In genomic region chr4:137862019-137862418, GRCm38 (mm10) we compare ENCODE assay signal across 8 mouse cellular contexts. TPM values are rescaled to one million over a fixed set of nuclear protein-coding genes. Genes with fewer than 3 reads are reported as not detected.
DNase-seq lines count a peak whose midpoint lies in the region; ATAC-seq and TF ChIP-seq lines count a peak whose summit lies in the region.

Gene Ece1, plus strand, starts transcription at chr4:137862237.

- no peak within 1 kb of the TSS for H3K9ac ChIP-seq in CH12.LX (ENCODE audit: insufficient read depth, low read depth)
- peak within 1 kb of the TSS; percentile 80 for H3K9ac ChIP-seq in forebrain, embryonic 12.5 days
- peak within 1 kb of the TSS; percentile 90 for H3K9ac ChIP-seq in heart, embryonic 16.5 days (ENCODE audit: low read length)
- H3K9ac ChIP-seq in liver, embryonic 13.5 days = peak within 1 kb of the TSS; percentile 78
- peak within 1 kb of the TSS; percentile 81 for H3K9ac ChIP-seq in stomach, embryonic 15.5 days

- peak within 1 kb of the TSS in 2 of 3 experiments; percentile 20 to 26 for H3K4me3 ChIP-seq in CH12.LX (replicated peaks in 1 of 3; ENCODE audit: low read depth in 2 of 3, low read length in 2 of 3, poor library complexity in 1 of 3)
- H3K4me3 ChIP-seq in forebrain, embryonic 12.5 days (replicated peaks) = peak within 1 kb of the TSS; percentile 66
- H3K4me3 ChIP-seq in heart, embryonic 16.5 days (ENCODE audit: low read length) = peak within 1 kb of the TSS; percentile 87
- peak within 1 kb of the TSS; percentile 69 for H3K4me3 ChIP-seq in liver, embryonic 13.5 days (replicated peaks)
- H3K4me3 ChIP-seq in stomach, embryonic 15.5 days (replicated peaks) = peak within 1 kb of the TSS; percentile 86

- no peak for TF ChIP-seq RAD21 in CH12.LX (IDR thresholded peaks at IDR 0.05; ENCODE audit: low read depth, low read length)

- H3K27me3 ChIP-seq in CH12.LX (replicated peaks) = peaks cover 87% of the 10 kb centered on the region
- H3K27me3 ChIP-seq in forebrain, embryonic 12.5 days = peaks cover 13% of the 10 kb centered on the region; the same call in 1 of the 2 replicates
- no peaks in the 10 kb centered on the region for H3K27me3 ChIP-seq in heart, embryonic 16.5 days (ENCODE audit: control insufficient read depth, insufficient read depth, low read length)
- H3K27me3 ChIP-seq in liver, embryonic 13.5 days = peaks cover 42% of the 10 kb centered on the region
- H3K27me3 ChIP-seq in stomach, embryonic 15.5 days (replicated peaks) = no peaks in the 10 kb centered on the region

- no peak for TF ChIP-seq EP300 in CH12.LX (IDR thresholded peaks at IDR 0.05; ENCODE audit: low read length)

- WGBS in forebrain, embryonic 12.5 days = 1% methylated on average over 37 of the region's 37 CpGs
- WGBS in heart, embryonic 16.5 days = under 1% methylated on average over 37 of the region's 37 CpGs
- under 1% methylated on average over 37 of the region's 37 CpGs for WGBS in liver, embryonic 13.5 days (ENCODE audit: insufficient replicate concordance)
- 0% methylated on average over 37 of the region's 37 CpGs for WGBS in stomach, embryonic 15.5 days

- no peaks in the 10 kb centered on the region for H3K36me3 ChIP-seq in CH12.LX (replicated peaks in 1 of 2; ENCODE audit: control insufficient read depth in 1 of 2, insufficient read depth in 1 of 2, low read length in 1 of 2)
- no peaks in the 10 kb centered on the region for H3K36me3 ChIP-seq in forebrain, embryonic 12.5 days (replicated peaks)
- H3K36me3 ChIP-seq in heart, embryonic 16.5 days (ENCODE audit: control insufficient read depth, insufficient read depth) = no peaks in the 10 kb centered on the region
- H3K36me3 ChIP-seq in liver, embryonic 13.5 days = no peaks in the 10 kb centered on the region
- H3K36me3 ChIP-seq in stomach, embryonic 15.5 days = no peaks in the 10 kb centered on the region

- H3K79me2 ChIP-seq in CH12.LX (replicated peaks; ENCODE audit: control insufficient read depth, extremely low read depth, insufficient read depth, poor library complexity, severe bottlenecking) = no peaks in the 10 kb centered on the region

- H3K9me3 ChIP-seq in CH12.LX (replicated peaks; ENCODE audit: low read length) = peaks cover 3% of the 10 kb centered on the region
- no peaks in the 10 kb centered on the region for H3K9me3 ChIP-seq in forebrain, embryonic 12.5 days
- 0 out of 2 replicates have a peak, but pooled peaks cover 3% of the 10 kb centered on the region for H3K9me3 ChIP-seq in heart, embryonic 16.5 days (replicated peaks; ENCODE audit: control insufficient read depth, low read length)
- no peaks in the 10 kb centered on the region for H3K9me3 ChIP-seq in liver, embryonic 13.5 days (replicated peaks)
- no peaks in the 10 kb centered on the region for H3K9me3 ChIP-seq in stomach, embryonic 15.5 days

- in situ Hi-C loops in CH12.LX (cut with MboI; ENCODE audit: low pct_ligation_motif_present, low pct_unique_long_range_greater_than_20kb, low sequenced_read_pairs) = no loop called here

- DNase-seq in CH12.LX (ENCODE audit: extremely low read depth) = no peak
- DNase-seq in c-Kit-positive CD71-positive TER-119-positive erythroid progenitor cells, embryonic 14.5 days (ENCODE audit: low spot score) = peak; percentile 83
- peak; percentile 93 to 97 for DNase-seq in kidney, postnatal 25 days
- DNase-seq in liver, embryonic 13.5 days = peak; percentile 75
- DNase-seq in neural tube, embryonic 10.5 days (ENCODE audit: extremely low spot score, low spot score) = peak; percentile 92

- no peak within 1 kb of the TSS for H3K27ac ChIP-seq in CH12.LX (ENCODE audit: insufficient read depth, low read depth)
- H3K27ac ChIP-seq in forebrain, embryonic 12.5 days = no peak within 1 kb of the TSS; the same call in 1 of the 2 replicates
- H3K27ac ChIP-seq in heart, embryonic 16.5 days (ENCODE audit: low read length) = peak within 1 kb of the TSS; percentile 51
- 0 out of 2 replicates have a peak within 1 kb of the TSS, but pooled peaks have one; percentile 9 for H3K27ac ChIP-seq in liver, embryonic 13.5 days
- peak within 1 kb of the TSS; percentile 87 for H3K27ac ChIP-seq in stomach, embryonic 15.5 days

- ATAC-seq in forebrain, embryonic 12.5 days (ENCODE audit: low FRiP score) = peak; percentile 94
- peak; percentile 91 for ATAC-seq in heart, embryonic 16.5 days (replicated peaks; ENCODE audit: extremely low read depth, insufficient read depth, low FRiP score)
- peak; percentile 89 for ATAC-seq in liver, embryonic 13.5 days (ENCODE audit: low read depth)
- peak; percentile 89 for ATAC-seq in stomach, embryonic 15.5 days (ENCODE audit: insufficient read depth, low FRiP score, low read depth)

- H3K4me1 ChIP-seq in CH12.LX (ENCODE audit: control insufficient read depth in 1 of 2, insufficient read depth in 2 of 2) = peaks cover 7 to 13% of the 10 kb centered on the region in 2 experiments; a peak in 2 of 4 replicates
- peaks cover 44% of the 10 kb centered on the region for H3K4me1 ChIP-seq in forebrain, embryonic 12.5 days
- peaks cover 20% of the 10 kb centered on the region for H3K4me1 ChIP-seq in heart, embryonic 16.5 days (ENCODE audit: control insufficient read depth, insufficient read depth, low read length)
- H3K4me1 ChIP-seq in liver, embryonic 13.5 days (replicated peaks) = peaks cover 59% of the 10 kb centered on the region
- peaks cover 45% of the 10 kb centered on the region for H3K4me1 ChIP-seq in stomach, embryonic 15.5 days

- dilution Hi-C loops in CH12.LX (cut with MboI; ENCODE audit: extremely low pct_ligation_motif_present, extremely low pct_unique_long_range_greater_than_20kb, low sequenced_read_pairs) = no loop called here

- TF ChIP-seq CTCF in CH12.LX (conservative IDR thresholded peaks at IDR 0.05 in 1 of 2, IDR thresholded peaks at IDR 0.05 in 1 of 2; ENCODE audit: low read depth in 2 of 2, low read length in 2 of 2) = no peak

- TF ChIP-seq POLR2A in CH12.LX (IDR thresholded peaks at IDR 0.05; ENCODE audit: low read depth, low read length) = peak; percentile 42; the same call in 1 of the 2 replicates

- H3K4me2 ChIP-seq in CH12.LX (ENCODE audit: insufficient read depth, low read depth, poor library complexity, severe bottlenecking) = peak within 1 kb of the TSS; percentile 68
- peak within 1 kb of the TSS; percentile 81 for H3K4me2 ChIP-seq in forebrain, embryonic 12.5 days
- H3K4me2 ChIP-seq in heart, embryonic 16.5 days (ENCODE audit: low read depth, low read length) = peak within 1 kb of the TSS; percentile 93
- H3K4me2 ChIP-seq in liver, embryonic 13.5 days = peak within 1 kb of the TSS; percentile 83
- H3K4me2 ChIP-seq in stomach, embryonic 15.5 days = peak within 1 kb of the TSS; percentile 93

TF ChIP-seq in CH12.LX, 34 proteins besides CTCF, POLR2A, EP300 and RAD21:
- TF ChIP-seq MAZ (IDR thresholded peaks at IDR 0.05; ENCODE audit: low read depth, low read length) = 0 out of 2 replicates have a peak, but pooled peaks have one; percentile 57
- TF ChIP-seq HCFC1 (IDR thresholded peaks at IDR 0.05; ENCODE audit: low read depth, low read length) = no peak
- 0 out of 2 replicates have a peak, but pooled peaks have one; percentile 7 for TF ChIP-seq NELFE (IDR thresholded peaks at IDR 0.05; ENCODE audit: low read depth, low read length)
- TF ChIP-seq IRF4 (IDR thresholded peaks at IDR 0.05; ENCODE audit: low read depth, low read length) = no peak

RNA-seq across cellular contexts. Expression of gene Ece1, which starts in this region (rescaled TPM):
- total RNA-seq in CH12.LX (2012; rRNA removed) (0.42 and 10.0 TPM in 2 replicates), CH12.LX (2014; rRNA removed) (0.12 TPM in 1 of 2 replicates, not detected in the other)
- polyA plus RNA-seq in CH12.LX (2012; ENCODE audit: insufficient read length, low read depth) = 0.10 and 0.16 TPM in 2 replicates
- polyA plus RNA-seq in forebrain, embryonic 12.5 days (2016; fragmentation: Nextera tagmentation; extraction: Ambion mirVana) = 18.3 and 23.4 TPM in 2 replicates
- polyA plus RNA-seq in heart, embryonic 16.5 days (2015; fragmentation: Nextera tagmentation; extraction: Ambion mirVana) = 57.2 and 69.2 TPM in 2 replicates
- polyA plus RNA-seq in liver, embryonic 13.5 days (2015; fragmentation: Nextera tagmentation; extraction: Ambion mirVana) = 12.3 and 14.2 TPM in 2 replicates
- 52.0 and 53.5 TPM in 2 replicates for polyA plus RNA-seq in stomach, embryonic 15.5 days (2015; fragmentation: Nextera tagmentation; extraction: Ambion mirVana)

Comparison
In these comparisons a context has a peak if more than half of its experiments do, and no peak if none do; other contexts are left out.
1. RNA of gene Ece1 (polyA plus RNA-seq): 57.2 to 69.2 TPM in heart, embryonic 16.5 days, 52.0 to 53.5 TPM in stomach, embryonic 15.5 days, 18.3 to 23.4 TPM in forebrain, embryonic 12.5 days and 12.3 to 14.2 TPM in liver, embryonic 13.5 days; 0.10 to 0.16 TPM in CH12.LX; every median in the first group is over 10 times any median in the second.
2. H3K27ac ChIP-seq: peak in heart, embryonic 16.5 days (single experiment), liver, embryonic 13.5 days (single experiment) and stomach, embryonic 15.5 days (single experiment); none in CH12.LX (single experiment) and forebrain, embryonic 12.5 days (single experiment).
3. H3K4me3 ChIP-seq: peak in every context shown above with its lines; median percentile 87 in heart, embryonic 16.5 days; 86 in stomach, embryonic 15.5 days; 69 in liver, embryonic 13.5 days; 66 in forebrain, embryonic 12.5 days; 23 in CH12.LX.
4. Peak in every context shown above with its lines, with median percentiles within 50 percentile points of each other: H3K4me2 ChIP-seq and ATAC-seq.